Mouse (Mus musculus) heart, embryonic 13.5 days (tissue): ENCODE data around the gene Snrnp200. TPM values are rescaled to one million over a fixed set of nuclear protein-coding genes. Genes with fewer than 3 reads are reported as not detected.
"Not testable (repeated sequence)": the region's sequence is repeated elsewhere in the genome, so short reads cannot be mapped to it uniquely, and the experiment has no call there.

Experiments used
- ATAC-seq: fragments of 200-750 bp; cut with Nextera tagmentation; 2 replicates; pipeline ENCODE4 v1.8.0; 2017; ENCODE audit warnings: moderate TSS enrichment; ENCODE audit not compliant: insufficient number of reproducible peaks, low FRiP score, low TSS enrichment; ENCODE audit errors: extremely low read depth
- H3K27ac ChIP-seq: fragments of 300-500 bp; sonication (generic); replicated peaks from 2 replicates; pipeline ENCODE4 v1.5.1; 2015; ENCODE audit warnings: moderate library complexity, mild to moderate bottlenecking, inconsistent platforms
- H3K27me3 ChIP-seq: fragments of 300-500 bp; sonication (generic); replicated peaks from 2 replicates; pipeline ENCODE4 v1.6.1; 2015; ENCODE audit warnings: mild to moderate bottlenecking, inconsistent platforms
- H3K36me3 ChIP-seq: fragments of 300-500 bp; sonication (generic); 2 replicates; pipeline ENCODE4 v1.6.1; 2015; ENCODE audit warnings: mild to moderate bottlenecking, inconsistent platforms
- H3K4me1 ChIP-seq: fragments of 300-500 bp; sonication (generic); 2 replicates; pipeline ENCODE4 v1.6.1; 2015; ENCODE audit warnings: inconsistent platforms
- H3K4me2 ChIP-seq: fragments of 300-500 bp; sonication (generic); 2 replicates; pipeline ENCODE4 v1.6.1; 2015; ENCODE audit warnings: inconsistent platforms, mild to moderate bottlenecking, moderate library complexity
- H3K4me3 ChIP-seq: fragments of 300-500 bp; sonication (generic); 2 replicates; pipeline ENCODE4 v1.5.1; 2015; ENCODE audit warnings: moderate library complexity, mild to moderate bottlenecking, inconsistent platforms
- H3K9ac ChIP-seq: fragments of 300-500 bp; sonication (generic); 2 replicates; pipeline ENCODE4 v1.6.1; 2015; ENCODE audit warnings: inconsistent platforms, mild to moderate bottlenecking, moderate library complexity
- H3K9me3 ChIP-seq: fragments of 300-500 bp; sonication (generic); 2 replicates; pipeline ENCODE4 v1.6.1; 2016; ENCODE audit warnings: inconsistent platforms
- WGBS: fragments of 180-500 bp; shearing (Covaris S2); methylation state at CpG from one replicate; pipeline ENCODE4 v1.1.7; 2015; ENCODE audit warnings: mixed read lengths; 5-methylcytosine and 5-hydroxymethylcytosine counted together
- polyA plus RNA-seq: library from polyadenylated mRNA; unstranded; fragments of >200 nt; fragmentation: Nextera tagmentation; extraction: Ambion mirVana; gene quantifications from 2 replicates; pipeline ENCODE4 v1.2.1, GENCODE M21; 2015

Snrnp200 gene
- polyA plus RNA-seq = 35.2 and 38.0 TPM in 2 replicates

DNA sequence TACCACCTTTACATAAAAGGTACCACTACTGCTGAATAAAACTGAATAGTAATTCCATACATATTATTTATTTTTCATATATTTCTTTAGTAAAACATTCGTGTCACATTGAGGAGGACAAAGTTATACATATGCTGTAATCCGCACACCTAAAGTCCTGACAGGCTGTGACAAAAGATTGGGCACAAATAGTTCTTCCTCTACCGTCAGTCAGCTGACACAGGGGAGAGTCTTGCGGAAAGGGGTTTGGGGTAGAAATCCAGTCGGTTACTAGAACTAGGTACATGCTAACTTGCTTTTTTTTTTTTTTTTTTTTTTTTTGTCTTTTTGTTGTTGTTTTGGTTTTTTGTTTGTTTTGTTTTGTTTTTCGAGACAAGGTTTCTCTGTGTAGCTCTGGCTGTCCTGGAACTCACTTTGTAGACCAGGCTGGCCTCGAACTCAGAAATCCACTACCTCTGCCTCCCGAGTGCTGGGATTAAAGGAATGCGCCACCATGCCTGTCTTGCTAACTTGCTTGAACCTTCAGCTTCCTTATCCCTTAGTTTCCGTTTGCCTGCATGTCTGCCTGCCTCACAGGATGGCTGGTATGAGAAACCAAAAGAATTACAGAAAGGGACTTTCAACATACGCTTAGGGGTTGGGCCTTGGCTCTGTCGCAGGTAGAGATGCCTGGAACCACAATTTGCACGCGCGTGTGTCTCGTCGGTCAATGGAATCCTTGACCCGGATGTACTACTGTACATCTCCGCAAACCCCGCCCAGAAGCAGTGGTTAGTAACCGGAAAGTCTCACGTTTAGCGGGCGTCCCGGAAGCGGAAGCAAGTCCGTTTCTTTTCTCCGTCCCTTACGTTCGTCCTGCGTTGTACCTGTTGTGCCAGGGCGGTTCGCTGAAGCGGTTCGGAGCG is at the start of gene Snrnp200, which contains the start of gene 1810024B03Rik:
Gene Snrnp200 (plus strand): TSS at position 840 of the 905 bp plus-strand sequence.
Gene 1810024B03Rik (minus strand): TSS at position 734 of the 905 bp plus-strand sequence.
- Histone ChIP-seq H3K4me1 (peaks cover 20% of the 10 kb centered on the region), H3K36me3 (peaks cover 34% of the 10 kb centered on the region), H3K9me3 (no peaks in the 10 kb centered on the region), H3K9ac (peak within 1 kb of the TSS; percentile 93), H3K4me2 (peak within 1 kb of the TSS; percentile 91), H3K27ac (peak within 1 kb of the TSS; percentile 72), H3K4me3 (peak within 1 kb of the TSS; percentile 95), H3K27me3 (no peaks in the 10 kb centered on the region)
- peak; percentile 84; the same call in 1 of the 2 replicates for ATAC-seq
- WGBS = 13% methylated on average over 36 of the region's 36 CpGs

DNA sequence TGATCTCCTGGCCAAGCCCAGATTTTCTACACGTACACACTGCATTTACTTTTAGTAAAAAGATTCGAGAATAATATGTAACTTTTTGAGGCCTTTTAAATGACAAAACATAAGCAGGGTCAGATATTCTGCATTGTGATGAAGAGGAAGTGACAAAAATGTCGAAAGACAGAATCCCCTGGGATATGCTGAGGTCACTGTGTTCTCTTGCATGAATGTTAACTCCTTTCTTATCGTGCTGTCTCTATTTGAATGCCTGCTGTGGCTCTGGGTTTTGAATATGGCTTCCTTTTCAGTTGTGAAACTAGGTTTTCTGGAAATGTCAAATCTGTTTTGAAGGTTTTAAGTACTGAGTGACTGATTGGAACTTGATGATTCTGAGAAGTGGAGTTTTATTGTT is 42.5 kb upstream of the Snrnp200 start:
- Histone ChIP-seq H3K36me3 (no peaks in the 10 kb centered on the region), H3K27me3 (peaks cover 28% of the 10 kb centered on the region), H3K4me1 (no peaks in the 10 kb centered on the region), H3K9me3 (no peaks in the 10 kb centered on the region), H3K27ac (no peak overlapping the region), H3K9ac (no peak overlapping the region), H3K4me2 (no peak overlapping the region), H3K4me3 (no peak overlapping the region)
- no peak for ATAC-seq
- WGBS = 45% methylated on average over 4 of the region's 4 CpGs

DNA sequence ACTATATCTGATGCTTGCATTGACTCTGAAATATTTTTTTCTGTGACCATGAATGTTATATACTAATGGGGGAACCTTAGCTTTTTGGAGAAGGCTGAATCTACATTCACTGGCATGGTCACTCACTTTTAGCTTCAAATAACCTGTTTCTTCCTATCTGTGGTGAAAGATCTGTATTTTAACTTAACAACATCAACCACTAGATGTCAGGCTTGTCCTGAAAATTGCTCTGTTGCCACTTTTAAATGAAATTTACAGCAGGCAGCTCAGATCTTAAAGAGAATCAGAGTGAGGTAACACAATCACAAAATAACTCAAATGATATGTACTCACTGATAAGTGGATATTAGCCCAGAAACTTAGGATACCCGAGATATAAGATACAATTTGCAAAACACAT is 41.9 kb upstream of the Snrnp200 start:
- H3K4me3 ChIP-seq, H3K9me3 ChIP-seq, ATAC-seq, H3K36me3 ChIP-seq, H3K4me1 ChIP-seq, H3K9ac ChIP-seq, H3K4me2 ChIP-seq, H3K27ac ChIP-seq: not testable (repeated sequence)
- H3K27me3 ChIP-seq = peaks cover 25% of the 10 kb centered on the region
- 11% methylated on average over 1 of the region's 1 CpGs for WGBS

DNA sequence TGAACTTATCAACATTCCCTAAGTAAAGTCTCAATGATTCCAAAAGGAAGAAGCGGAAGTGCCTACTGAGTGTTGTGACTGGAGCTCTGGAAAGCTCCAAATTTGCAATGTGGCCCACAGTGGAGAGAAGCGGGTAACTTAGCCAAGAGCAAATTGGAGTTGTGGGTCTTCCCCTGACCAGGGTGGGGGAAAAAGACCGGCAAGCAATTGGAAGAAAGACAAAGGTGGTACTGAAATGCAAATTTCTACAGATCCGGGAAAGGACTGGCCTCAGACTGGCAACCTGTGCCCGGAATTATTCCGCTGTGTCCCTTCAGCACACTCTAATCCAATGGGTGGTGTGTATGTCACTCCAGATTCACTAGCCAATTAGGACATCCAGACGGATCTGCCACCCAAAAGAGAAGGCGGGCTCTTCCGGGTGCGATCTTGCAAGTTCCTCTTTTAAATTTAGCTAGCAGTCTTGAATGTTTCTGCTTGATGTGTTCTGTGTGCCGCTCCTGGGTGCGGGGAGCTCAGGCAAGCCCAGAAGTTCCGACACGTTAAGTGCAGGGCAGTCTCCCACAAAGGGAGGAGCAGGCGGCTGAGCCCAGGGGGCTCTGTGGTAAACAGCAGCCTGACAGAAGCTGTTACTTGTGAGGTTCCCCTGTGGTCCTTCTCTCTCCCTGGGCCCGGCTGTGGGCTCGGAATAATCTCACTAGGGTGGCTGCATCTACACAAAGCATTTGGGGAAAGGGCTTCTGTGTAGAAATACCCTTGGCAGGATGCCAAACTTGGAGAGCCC is 25.4 kb upstream of the Snrnp200 start:
- Histone ChIP-seq H3K4me2 (peak overlapping the region; percentile 85), H3K4me1 (peaks cover 8% of the 10 kb centered on the region; the same call in 1 of the 2 replicates), H3K27me3 (peaks cover 18% of the 10 kb centered on the region), H3K4me3 (peak overlapping the region; percentile 72), H3K9ac (peak overlapping the region; percentile 91), H3K27ac (peak overlapping the region; percentile 89), H3K36me3 (no peaks in the 10 kb centered on the region), H3K9me3 (no peaks in the 10 kb centered on the region)
- ATAC-seq = peak; percentile 90
- 3% methylated on average over 17 of the region's 17 CpGs for WGBS

DNA sequence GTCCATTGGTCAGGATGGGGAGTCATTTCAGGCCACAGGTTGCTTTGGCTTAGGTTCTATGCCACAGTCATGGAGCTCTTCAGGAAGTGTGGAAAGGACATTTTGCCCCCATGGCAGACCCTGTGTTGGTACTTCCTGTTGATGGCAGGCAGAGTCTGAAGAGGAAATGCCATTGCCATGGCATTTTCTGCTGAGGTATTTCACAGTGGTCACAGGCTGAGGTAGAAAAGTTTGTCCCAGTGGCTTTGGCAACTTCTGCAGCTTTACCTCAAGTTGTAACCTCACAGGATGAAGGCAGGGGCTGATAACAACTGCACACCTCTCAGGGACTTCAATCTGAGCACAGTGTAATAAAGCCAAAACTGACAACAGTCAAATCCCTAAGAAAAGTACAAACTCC is 18.6 kb upstream of the Snrnp200 start:
- Histone ChIP-seq H3K36me3 (no peaks in the 10 kb centered on the region), H3K27ac (no peak overlapping the region), H3K4me2 (no peak overlapping the region), H3K4me1 (no peaks in the 10 kb centered on the region), H3K9me3 (no peaks in the 10 kb centered on the region), H3K4me3 (no peak overlapping the region), H3K9ac (no peak overlapping the region), H3K27me3 (peaks cover 13% of the 10 kb centered on the region; the same call in 1 of the 2 replicates)
- no peak for ATAC-seq

DNA sequence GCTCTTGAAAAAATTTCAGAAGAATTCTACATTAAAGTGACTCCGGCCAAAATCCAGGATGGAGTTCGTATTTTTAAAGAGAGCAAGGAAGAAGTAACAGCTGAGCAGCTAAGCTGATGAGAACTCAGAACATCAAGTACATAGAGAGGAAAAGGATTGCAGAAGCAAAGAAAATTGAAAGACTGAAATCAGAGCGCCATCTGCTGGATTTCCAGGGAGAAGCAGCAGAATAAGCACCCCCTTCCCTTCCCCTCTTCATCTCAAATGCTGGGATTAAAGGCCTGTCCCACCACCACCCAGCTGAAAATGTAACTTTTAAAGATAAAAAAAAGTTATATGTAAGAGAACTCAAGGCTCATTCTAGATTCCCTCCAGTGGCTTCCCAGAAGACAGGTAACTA is 3.3 kb upstream of the Snrnp200 start:
- H3K27ac ChIP-seq = no peak overlapping the region
- no peaks in the 10 kb centered on the region for H3K9me3 ChIP-seq
- peaks cover 21% of the 10 kb centered on the region for H3K36me3 ChIP-seq
- 21% methylated on average over 3 of the region's 3 CpGs for WGBS
- H3K4me2 ChIP-seq = no peak overlapping the region
- no peak overlapping the region for H3K4me3 ChIP-seq
- H3K27me3 ChIP-seq = no peaks in the 10 kb centered on the region
- no peak for ATAC-seq
- H3K4me1 ChIP-seq = peaks cover 20% of the 10 kb centered on the region
- no peak overlapping the region for H3K9ac ChIP-seq

- H3K27me3 ChIP-seq, ATAC-seq, H3K4me2 ChIP-seq, H3K4me3 ChIP-seq, H3K27ac ChIP-seq, H3K9me3 ChIP-seq, H3K9ac ChIP-seq: not testable (repeated sequence)
- Histone ChIP-seq H3K4me1 (peaks cover 20% of the 10 kb centered on the region), H3K36me3 (peaks cover 24% of the 10 kb centered on the region)
- 76% methylated on average over 4 of the region's 4 CpGs for WGBS
These were observed 2.2 kb upstream of the Snrnp200 start for GRCm38 (mm10) chr2:127205936-127206335.

DNA sequence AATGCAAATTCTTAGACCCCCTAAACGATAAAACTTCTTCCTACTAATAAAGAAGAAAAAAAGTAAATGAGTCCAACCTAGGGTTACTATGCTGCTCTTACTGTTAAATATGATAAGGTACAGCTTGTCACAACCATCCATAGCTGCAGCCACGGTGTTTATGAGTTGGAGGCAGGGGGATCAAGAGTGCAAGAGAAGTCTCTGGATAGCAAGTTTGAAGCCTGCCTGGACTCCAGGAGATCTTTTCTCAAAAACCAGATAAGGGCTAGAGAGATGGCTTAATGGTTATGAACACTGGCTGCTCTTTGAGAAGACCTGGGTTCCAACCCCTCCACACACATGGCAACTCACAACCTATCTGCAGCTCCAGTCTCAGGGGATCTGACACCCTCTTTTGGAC is 1.3 kb upstream of the Snrnp200 start:
- Histone ChIP-seq H3K9ac (no peak overlapping the region), H3K36me3 (peaks cover 30% of the 10 kb centered on the region), H3K27me3 (no peaks in the 10 kb centered on the region), H3K27ac (no peak overlapping the region), H3K4me2 (0 out of 2 replicates have a peak overlapping the region, but pooled peaks have one; percentile 91), H3K4me3 (no peak overlapping the region), H3K4me1 (peaks cover 20% of the 10 kb centered on the region), H3K9me3 (no peaks in the 10 kb centered on the region)
- no peak for ATAC-seq
- 84% methylated on average over 2 of the region's 2 CpGs for WGBS

DNA sequence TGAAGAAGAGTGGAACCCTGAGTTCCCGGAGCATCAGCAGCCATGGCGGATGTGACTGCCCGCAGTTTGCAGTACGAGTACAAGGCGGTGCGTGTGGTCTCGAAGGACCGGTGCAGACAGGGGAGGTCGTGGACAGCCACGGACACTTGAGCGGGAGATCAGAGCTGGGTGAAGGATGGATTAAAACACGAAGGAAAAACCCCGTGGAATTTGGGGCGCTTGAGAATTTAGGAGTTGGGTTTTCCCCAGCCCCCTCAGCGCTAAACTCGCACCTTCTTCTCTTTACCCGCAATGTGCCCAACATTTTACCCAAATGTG is 225 bp downstream of the Snrnp200 start:
- H3K4me3 ChIP-seq = peak overlapping the region; percentile 95
- no peaks in the 10 kb centered on the region for H3K27me3 ChIP-seq
- peak overlapping the region; percentile 91 for H3K4me2 ChIP-seq
- peak overlapping the region; percentile 72 for H3K27ac ChIP-seq
- H3K36me3 ChIP-seq = peaks cover 37% of the 10 kb centered on the region
- ATAC-seq = no peak
- no peaks in the 10 kb centered on the region for H3K9me3 ChIP-seq
- H3K4me1 ChIP-seq = peaks cover 20% of the 10 kb centered on the region
- peak overlapping the region; percentile 93 for H3K9ac ChIP-seq
- WGBS = 0% methylated on average over 17 of the region's 17 CpGs

DNA sequence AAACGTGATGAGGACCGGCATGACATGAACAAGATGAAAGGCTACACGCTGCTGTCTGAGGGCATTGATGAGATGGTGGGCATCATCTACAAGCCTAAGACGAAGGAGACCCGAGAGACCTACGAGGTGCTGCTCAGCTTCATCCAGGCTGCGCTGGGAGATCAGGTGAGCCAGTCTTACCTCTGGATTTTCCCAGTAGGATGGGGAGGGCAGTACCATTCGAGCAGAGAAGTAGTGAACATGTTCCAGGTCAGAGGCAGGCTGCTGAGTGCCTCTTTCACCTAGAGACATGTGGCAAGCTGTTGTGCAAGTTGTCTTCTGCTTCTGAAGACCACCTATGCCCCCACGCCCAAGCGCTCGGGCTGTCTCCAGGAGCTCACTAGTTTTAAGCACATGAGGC is 2.5 kb downstream of the Snrnp200 start:
- ATAC-seq = no peak
- H3K27me3 ChIP-seq = no peaks in the 10 kb centered on the region
- H3K27ac ChIP-seq = no peak overlapping the region
- 94% methylated on average over 11 of the region's 11 CpGs for WGBS
- H3K4me3 ChIP-seq = no peak overlapping the region
- peaks cover 20% of the 10 kb centered on the region for H3K4me1 ChIP-seq
- no peak overlapping the region for H3K4me2 ChIP-seq
- H3K9ac ChIP-seq = no peak overlapping the region
- no peaks in the 10 kb centered on the region for H3K9me3 ChIP-seq
- H3K36me3 ChIP-seq = peaks cover 60% of the 10 kb centered on the region

DNA sequence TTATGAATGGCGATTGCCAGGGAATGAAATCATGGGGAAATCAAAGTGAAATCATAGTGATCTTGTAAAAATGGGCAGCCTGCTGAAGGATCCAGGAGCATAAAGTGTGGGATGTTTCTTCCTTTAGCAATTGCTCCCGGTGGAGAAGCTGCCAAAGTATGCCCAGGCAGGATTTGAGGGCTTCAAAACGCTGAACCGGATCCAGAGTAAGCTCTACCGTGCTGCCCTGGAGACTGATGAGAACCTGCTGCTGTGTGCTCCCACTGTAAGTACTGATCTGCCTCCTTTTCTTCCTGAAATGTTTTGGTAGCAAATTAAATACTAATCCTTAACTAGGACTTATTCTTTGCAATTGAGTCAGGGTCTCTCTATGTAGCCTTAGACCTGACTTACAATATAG is 9.6 kb downstream of the Snrnp200 start:
- Histone ChIP-seq H3K36me3 (peaks cover 99% of the 10 kb centered on the region), H3K9ac (no peak overlapping the region), H3K9me3 (no peaks in the 10 kb centered on the region), H3K27me3 (no peaks in the 10 kb centered on the region), H3K4me2 (no peak overlapping the region), H3K4me1 (no peaks in the 10 kb centered on the region), H3K27ac (no peak overlapping the region), H3K4me3 (no peak overlapping the region)
- ATAC-seq = no peak
- WGBS = 97% methylated on average over 5 of the region's 5 CpGs
